Mouse (Mus musculus) stomach, postnatal 0 days (tissue): ENCODE measurements around the gene Pex7. TPM values are rescaled to one million over a fixed set of nuclear protein-coding genes. Genes with fewer than 3 reads are reported as not detected.

Source experiments
- ATAC-seq: fragments of 200-750 bp; cut with Nextera tagmentation; 2 replicates; pipeline ENCODE4 v1.8.0; 2017; ENCODE audit not compliant: low FRiP score, low TSS enrichment
- DNase-seq: peaks from one replicate; pipeline ENCODE4 v3.0.0-alpha.2; 2016; ENCODE audit warnings: low spot score
- H3K27ac ChIP-seq: fragments of 300-500 bp; sonication (generic); replicated peaks from 2 replicates; pipeline ENCODE4 v1.5.1; 2014; ENCODE audit warnings: mild to moderate bottlenecking, control low read depth
- H3K27me3 ChIP-seq: fragments of 300-500 bp; sonication (generic); 2 replicates; pipeline ENCODE4 v1.6.1; 2014; ENCODE audit warnings: low read length; ENCODE audit not compliant: control insufficient read depth, insufficient read depth
- H3K36me3 ChIP-seq: fragments of 300-500 bp; sonication (generic); 2 replicates; pipeline ENCODE4 v1.6.1; 2014; ENCODE audit warnings: low read length, mixed read lengths; ENCODE audit not compliant: control insufficient read depth, insufficient read depth
- H3K4me1 ChIP-seq: fragments of 300-500 bp; sonication (generic); replicated peaks from 2 replicates; pipeline ENCODE4 v1.6.1; 2014; ENCODE audit warnings: antibody characterized with exemption; ENCODE audit not compliant: control insufficient read depth, insufficient read depth
- H3K4me2 ChIP-seq: fragments of 300-500 bp; sonication (generic); replicated peaks from 2 replicates; pipeline ENCODE4 v1.6.1; 2014; ENCODE audit warnings: low read depth, mild to moderate bottlenecking, control low read depth, moderate library complexity
- H3K4me3 ChIP-seq: fragments of 300-500 bp; sonication (generic); 2 replicates; pipeline ENCODE4 v1.5.1; 2014; ENCODE audit warnings: low read depth, low read length, control low read depth
- H3K9ac ChIP-seq: fragments of 300-500 bp; sonication (generic); 2 replicates; pipeline ENCODE4 v1.6.1; 2014; ENCODE audit warnings: mild to moderate bottlenecking, low read length, control low read depth, mixed read lengths
- H3K9me3 ChIP-seq: fragments of 300-500 bp; sonication (generic); 2 replicates; pipeline ENCODE4 v1.6.1; 2016; ENCODE audit warnings: low read length; ENCODE audit not compliant: control insufficient read depth
- CTCF ChIP-seq: IDR thresholded peaks from 2 replicates; pipeline ENCODE4 v1.5.1; 2016; ENCODE audit warnings: antibody characterized with exemption, low read depth, mild to moderate bottlenecking, moderate library complexity
- EP300 ChIP-seq: optimal IDR thresholded peaks from 2 replicates; pipeline ENCODE3; 2016; ENCODE audit warnings: antibody characterized with exemption
- WGBS: fragments of 180-500 bp; shearing (Covaris S2); extraction: QIAGEN DNeasy Blood & Tissue Kit; methylation state at CpG from one replicate; pipeline ENCODE4 v1.1.7; 2014; 5-methylcytosine and 5-hydroxymethylcytosine counted together
- polyA plus RNA-seq: library from polyadenylated mRNA; unstranded; fragments of >200 nt; fragmentation: Nextera tagmentation; extraction: Ambion mirVana; gene quantifications from 2 replicates; pipeline ENCODE4 v1.2.1, GENCODE M21; 2015

Gene Pex7
- polyA plus RNA-seq, 1 experiment from 2014 or later, result 56.0 TPM

DNA sequence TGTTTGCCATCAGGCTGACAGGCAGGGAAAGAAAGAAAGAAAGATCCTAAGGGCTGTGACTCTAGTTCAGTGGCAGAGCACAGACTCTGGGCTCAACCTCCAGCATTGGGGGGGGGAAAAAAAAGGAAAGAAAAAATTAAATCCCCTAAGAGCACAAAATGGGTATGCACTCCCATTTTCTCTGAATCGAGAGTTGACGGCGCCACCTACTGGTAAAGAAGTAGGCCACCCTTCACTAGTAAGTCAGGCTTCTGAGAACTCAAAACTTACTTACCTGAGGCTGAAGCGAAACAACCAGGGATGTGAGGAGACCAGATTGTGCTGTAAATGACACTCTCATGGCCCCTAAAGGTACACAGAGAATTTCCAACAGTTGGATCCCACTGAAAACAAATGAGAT, 13.5 kb downstream of the Pex7 start:
- DNase-seq, result no peak
- ATAC-seq, result 0 out of 2 replicates have a peak, but pooled peaks have one; percentile 32
- H3K9ac ChIP-seq, result no peak overlapping the region
- WGBS, result 18% methylated on average over 4 of the region's 4 CpGs
- H3K9me3 ChIP-seq, result no peaks in the 10 kb centered on the region
- TF ChIP-seq EP300, result no peak
- peak; percentile 85 for TF ChIP-seq CTCF
- no peak overlapping the region for H3K4me3 ChIP-seq
- H3K27me3 ChIP-seq, result no peaks in the 10 kb centered on the region
- no peaks in the 10 kb centered on the region for H3K4me1 ChIP-seq
- 0 out of 2 replicates have a peak, but pooled peaks cover 4% of the 10 kb centered on the region for H3K36me3 ChIP-seq
- no peak overlapping the region for H3K27ac ChIP-seq
- no peak overlapping the region for H3K4me2 ChIP-seq

DNA sequence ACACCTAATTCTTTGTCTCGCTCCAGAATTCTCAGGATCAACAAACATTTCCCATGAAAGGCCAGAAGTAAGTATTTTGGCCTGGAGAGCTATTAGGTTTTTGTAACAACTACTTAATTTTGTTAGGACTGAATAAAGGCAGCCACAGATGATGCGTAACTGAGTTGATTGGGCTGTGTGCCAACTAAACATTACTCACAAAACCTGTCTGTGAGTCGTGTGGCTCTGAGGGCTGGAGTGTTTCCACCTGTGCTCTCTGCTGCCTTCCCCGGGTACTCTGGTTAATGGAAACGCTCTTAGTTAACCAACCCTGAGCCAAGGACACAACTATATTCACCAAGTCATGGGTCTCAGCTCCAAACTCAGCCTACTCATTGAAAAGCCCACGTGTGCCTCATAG, 14.3 kb downstream of the Pex7 start:
- H3K27ac ChIP-seq, result no peak overlapping the region
- H3K4me2 ChIP-seq, result no peak overlapping the region
- ATAC-seq (no peak), DNase-seq (no peak)
- H3K36me3 ChIP-seq, result 0 out of 2 replicates have a peak, but pooled peaks cover under 1% of the 10 kb centered on the region
- no peak overlapping the region for H3K9ac ChIP-seq
- WGBS, result 37% methylated on average over 6 of the region's 6 CpGs
- no peaks in the 10 kb centered on the region for H3K4me1 ChIP-seq
- no peak overlapping the region for H3K4me3 ChIP-seq
- TF ChIP-seq CTCF (0 out of 2 replicates have a peak, but pooled peaks have one; percentile 14), EP300 (no peak)
- H3K27me3 ChIP-seq, result no peaks in the 10 kb centered on the region
- H3K9me3 ChIP-seq, result no peaks in the 10 kb centered on the region

DNA sequence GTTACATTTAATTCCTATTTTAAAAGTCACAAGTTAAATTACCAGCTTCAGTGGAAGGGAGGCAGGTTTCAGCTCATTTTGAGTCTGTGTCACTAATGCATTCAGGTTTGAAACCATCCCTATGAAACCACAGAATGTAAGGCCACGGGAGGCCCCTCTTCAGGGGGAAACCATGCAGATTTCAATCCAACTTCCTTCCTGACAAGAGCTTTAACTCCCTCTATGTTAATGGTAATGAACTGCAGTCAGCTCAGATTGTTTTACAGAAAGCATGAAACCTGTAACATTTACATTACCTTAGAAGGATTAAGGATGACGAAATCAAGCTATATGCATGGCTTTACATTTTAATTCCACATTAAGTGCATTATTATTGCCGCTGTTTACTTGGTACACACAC, 15.8 kb downstream of the Pex7 start:
- H3K27ac ChIP-seq, result no peak overlapping the region
- peak; percentile 32 for TF ChIP-seq CTCF
- no peak for TF ChIP-seq EP300
- no peaks in the 10 kb centered on the region for H3K36me3 ChIP-seq
- no peak for DNase-seq
- no peak overlapping the region for H3K4me3 ChIP-seq
- no peaks in the 10 kb centered on the region for H3K9me3 ChIP-seq
- no peaks in the 10 kb centered on the region for H3K4me1 ChIP-seq
- no peak for ATAC-seq
- H3K27me3 ChIP-seq, result no peaks in the 10 kb centered on the region
- 56% methylated on average over 3 of the region's 3 CpGs for WGBS
- no peak overlapping the region for H3K4me2 ChIP-seq
- H3K9ac ChIP-seq, result no peak overlapping the region

DNA sequence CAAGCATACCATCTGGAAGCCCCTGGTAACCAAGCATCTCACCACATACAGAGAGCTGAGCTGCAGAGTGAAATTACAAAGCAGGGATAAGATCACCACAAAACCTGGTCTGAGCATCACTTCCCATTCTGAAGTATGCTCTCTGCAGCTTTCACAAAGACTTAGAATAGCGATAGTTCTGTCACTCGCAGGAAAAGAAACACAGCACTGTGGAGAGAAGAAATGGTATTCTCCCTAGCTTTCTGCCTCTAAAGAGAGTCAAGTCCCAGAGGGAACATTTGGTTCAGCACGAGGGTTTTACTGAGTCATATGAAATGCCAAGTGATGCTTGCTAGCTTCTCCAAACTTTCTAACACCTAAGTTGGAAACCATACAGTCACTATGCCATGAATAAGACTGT, 17.6 kb downstream of the Pex7 start:
- Histone ChIP-seq H3K4me1 (no peaks in the 10 kb centered on the region), H3K27me3 (no peaks in the 10 kb centered on the region), H3K4me3 (no peak overlapping the region), H3K27ac (no peak overlapping the region), H3K9ac (no peak overlapping the region), H3K4me2 (no peak overlapping the region), H3K9me3 (no peaks in the 10 kb centered on the region), H3K36me3 (no peaks in the 10 kb centered on the region; the same call in 1 of the 2 replicates)
- TF ChIP-seq EP300 (no peak), CTCF (no peak)
- DNase-seq (no peak), ATAC-seq (no peak)
- 90% methylated on average over 3 of the region's 3 CpGs for WGBS

DNA sequence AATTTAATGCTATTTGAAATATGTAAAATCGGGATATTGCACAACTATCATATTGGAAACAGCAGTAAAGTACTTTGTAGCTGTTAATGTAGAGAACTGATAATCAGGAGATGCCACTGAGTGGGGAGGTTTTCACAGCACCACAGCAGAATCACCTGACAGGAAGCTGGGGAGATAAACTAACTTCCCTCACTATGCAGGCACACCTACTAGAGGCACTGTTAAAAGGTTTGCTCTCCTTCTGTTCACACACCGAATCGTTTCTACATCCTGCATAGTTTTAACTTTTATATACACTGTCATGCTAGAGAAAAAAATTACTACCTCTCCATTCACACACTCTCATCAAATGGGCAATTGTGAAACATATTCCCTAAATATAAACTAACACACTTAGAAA, 21.2 kb downstream of the Pex7 start:
- H3K9me3 ChIP-seq, result no peaks in the 10 kb centered on the region
- no peaks in the 10 kb centered on the region for H3K4me1 ChIP-seq
- H3K4me3 ChIP-seq, result no peak overlapping the region
- H3K4me2 ChIP-seq, result no peak overlapping the region
- WGBS, result 60% methylated on average over 3 of the region's 3 CpGs
- no peak overlapping the region for H3K9ac ChIP-seq
- no peak overlapping the region for H3K27ac ChIP-seq
- H3K36me3 ChIP-seq, result no peaks in the 10 kb centered on the region; the same call in 1 of the 2 replicates
- no peak for ATAC-seq
- no peaks in the 10 kb centered on the region for H3K27me3 ChIP-seq
- TF ChIP-seq EP300 (no peak), CTCF (no peak)
- no peak for DNase-seq

DNA sequence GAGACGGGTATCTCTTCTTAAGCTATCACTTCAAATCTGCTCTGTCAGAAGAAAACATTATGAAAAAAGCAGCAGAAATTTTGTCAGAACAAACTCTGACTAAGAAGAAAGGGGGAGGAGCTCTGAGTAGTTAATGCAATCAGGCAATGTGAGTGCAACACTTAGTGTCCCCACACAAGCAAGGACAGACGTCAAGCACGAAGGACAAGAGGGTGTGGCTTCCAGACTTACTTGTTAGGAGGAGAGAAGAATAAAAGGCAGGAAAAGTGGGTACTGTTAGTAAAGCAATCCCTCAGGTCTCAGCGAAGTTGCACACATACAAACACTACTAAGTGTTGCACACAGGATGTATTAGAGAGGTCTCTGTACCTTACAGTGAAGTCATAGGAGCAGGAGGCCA, 23.1 kb downstream of the Pex7 start:
- Histone ChIP-seq H3K4me2 (no peak overlapping the region), H3K36me3 (no peaks in the 10 kb centered on the region; the same call in 1 of the 2 replicates), H3K4me1 (no peaks in the 10 kb centered on the region), H3K9ac (no peak overlapping the region), H3K4me3 (no peak overlapping the region), H3K9me3 (no peaks in the 10 kb centered on the region), H3K27me3 (no peaks in the 10 kb centered on the region), H3K27ac (no peak overlapping the region)
- no peak for DNase-seq
- WGBS, result 58% methylated on average over 4 of the region's 4 CpGs
- ATAC-seq, result no peak
- TF ChIP-seq EP300, result no peak
- TF ChIP-seq CTCF, result no peak
